Mouse (Mus musculus) lung, postnatal 36 days (tissue): ENCODE data around the gene Lrp10.

Experiments
- DNase-seq: peaks from one replicate; pipeline ENCODE4 v3.0.0; 2022; ENCODE audit warnings: mixed read lengths

Lrp10 gene

GRCm38 (mm10) chr14:54475941-54476844 is 12.3 kb downstream of the Lrp10 start, which contains the start of gene Rem2:
Gene Rem2, plus strand, starts transcription at chr14:54476100.
- DNase-seq, result peak; percentile 86

DNA sequence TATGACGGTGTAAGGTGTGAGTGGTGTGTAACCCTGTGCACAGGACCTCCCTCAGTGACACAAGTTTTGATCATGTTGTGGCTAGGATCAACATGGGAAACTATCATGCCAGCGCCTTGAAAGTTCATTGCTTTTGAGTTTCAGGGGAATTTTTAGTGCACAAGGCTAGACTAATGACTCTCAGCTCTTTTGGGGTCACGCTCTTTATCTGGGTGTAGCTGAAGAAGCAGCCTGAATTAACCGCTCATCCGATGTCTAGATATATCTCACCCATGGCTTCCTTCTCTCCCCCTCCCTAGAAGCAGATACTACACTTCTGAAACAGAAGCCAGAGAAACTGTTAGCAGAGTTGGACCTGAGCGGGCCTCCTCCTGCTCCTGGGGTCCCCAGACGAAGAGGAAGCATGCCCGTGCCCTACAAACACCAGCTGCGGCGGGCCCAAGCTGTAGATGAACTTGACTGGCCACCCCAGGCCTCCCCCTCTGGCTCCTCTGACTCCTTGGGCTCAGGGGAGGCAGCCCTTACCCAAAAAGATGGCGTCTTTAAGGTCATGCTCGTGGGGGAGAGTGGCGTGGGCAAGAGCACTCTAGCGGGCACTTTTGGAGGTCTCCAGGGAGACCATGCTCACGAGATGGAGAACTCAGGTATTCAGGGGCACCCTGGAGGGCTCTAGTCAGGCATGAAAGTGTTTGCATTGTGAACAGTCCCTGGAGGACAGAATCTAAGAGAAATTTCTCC is 13.4 kb downstream of the Lrp10 start:
- no peak for DNase-seq

DNA sequence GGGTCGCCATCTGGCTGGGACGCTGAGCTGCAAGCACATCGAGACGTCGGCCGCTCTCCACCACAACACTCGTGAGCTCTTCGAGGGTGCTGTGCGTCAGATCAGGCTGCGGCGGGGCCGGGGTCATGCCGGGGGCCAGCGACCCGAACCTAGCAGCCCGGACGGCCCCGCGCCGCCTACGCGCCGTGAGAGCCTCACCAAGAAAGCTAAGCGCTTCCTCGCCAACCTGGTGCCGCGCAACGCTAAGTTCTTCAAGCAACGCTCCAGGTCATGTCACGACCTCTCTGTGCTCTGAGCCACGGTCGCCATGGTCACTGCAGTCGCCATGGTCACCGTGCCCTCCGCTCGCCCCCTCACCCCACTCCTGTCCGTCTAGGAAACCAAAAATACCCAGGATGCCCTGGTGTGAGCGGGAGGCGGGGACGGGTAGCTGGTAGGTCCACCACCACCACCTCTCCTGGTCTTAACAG is 15.5 kb downstream of the Lrp10 start:
- DNase-seq, result peak; percentile 54

- no peak for DNase-seq
Measured at GRCm38 (mm10) chr14:54480673-54481072, 16.7 kb downstream of the Lrp10 start.

GRCm38 (mm10) chr14:54481402-54481801 is 17.5 kb downstream of the Lrp10 start:
- DNase-seq, result no peak

- peak; percentile 71 for DNase-seq
Measured at GRCm38 (mm10) chr14:54482498-54482897, 18.6 kb downstream of the Lrp10 start.

- DNase-seq, result no peak
Measured at GRCm38 (mm10) chr14:54485899-54486298, 22.0 kb downstream of the Lrp10 start.

GRCm38 (mm10) chr14:54487732-54488131 is 23.8 kb downstream of the Lrp10 start:
- no peak for DNase-seq

DNA sequence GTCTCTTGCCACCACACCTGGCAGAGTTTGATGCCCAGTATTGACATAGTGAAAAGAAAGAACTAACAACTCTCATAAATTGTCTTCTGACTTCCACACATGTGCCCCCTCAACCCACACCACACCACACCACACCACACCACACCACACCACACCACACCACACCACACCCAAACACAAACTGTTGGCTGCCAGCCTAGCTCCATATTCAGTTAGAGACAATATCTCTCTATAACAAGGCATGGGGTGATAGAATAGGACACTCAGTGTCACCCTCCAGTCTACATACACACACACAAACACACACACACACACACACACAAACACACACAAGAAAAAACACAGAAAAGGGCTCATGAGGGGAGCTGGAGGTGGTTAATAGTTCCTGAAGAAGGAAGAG is 24.4 kb downstream of the Lrp10 start:
- no peak for DNase-seq

GRCm38 (mm10) chr14:54492345-54493131 is 28.6 kb downstream of the Lrp10 start:
- DNase-seq, result peak; percentile 58

DNA sequence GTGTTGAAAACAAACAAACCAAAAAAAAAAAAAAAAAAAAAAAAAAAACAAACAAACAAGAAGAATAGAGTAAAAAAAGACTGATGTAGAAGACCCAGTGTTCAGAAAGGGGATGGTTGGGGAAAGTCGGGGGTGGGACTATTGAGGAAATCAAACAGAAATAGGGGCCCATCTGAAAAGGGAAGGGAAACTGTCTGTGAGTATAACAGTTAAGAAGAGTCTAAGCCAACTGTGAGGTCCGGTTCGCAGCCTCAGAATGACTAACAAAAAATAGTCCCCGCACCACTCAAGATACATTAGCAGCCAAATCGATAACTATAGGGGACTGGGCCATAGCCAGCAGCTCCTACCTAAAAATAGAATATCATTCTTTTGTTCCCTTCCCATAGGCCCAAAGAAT is 29.3 kb downstream of the Lrp10 start:
- no peak for DNase-seq

- peak; percentile 86 for DNase-seq
Measured at GRCm38 (mm10) chr14:54494234-54494633, 30.3 kb downstream of the Lrp10 start.

- DNase-seq, result no peak
Measured at GRCm38 (mm10) chr14:54496706-54497105, 32.8 kb downstream of the Lrp10 start.

DNA sequence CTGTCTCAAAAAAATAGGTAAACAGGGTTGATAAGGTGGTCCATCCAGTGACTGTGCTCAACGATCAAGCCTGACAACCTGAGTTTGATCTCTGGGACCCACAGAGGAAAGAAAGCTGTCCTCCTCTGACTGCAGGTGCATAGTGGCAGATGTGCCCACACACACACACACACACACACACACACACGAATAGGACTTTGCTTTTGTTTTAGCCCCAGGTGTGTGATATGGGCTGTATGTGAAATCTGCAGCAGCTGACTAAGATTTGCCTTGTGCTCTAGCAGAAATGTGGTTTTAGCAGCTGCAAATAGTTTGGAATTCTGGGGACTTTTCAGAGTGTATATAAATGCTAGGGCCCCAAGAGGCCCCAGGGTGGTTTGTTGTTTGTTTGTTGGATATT is 35.4 kb downstream of the Lrp10 start:
- no peak for DNase-seq

- DNase-seq, result no peak
Measured at GRCm38 (mm10) chr14:54501365-54501764, 37.4 kb downstream of the Lrp10 start.

DNA sequence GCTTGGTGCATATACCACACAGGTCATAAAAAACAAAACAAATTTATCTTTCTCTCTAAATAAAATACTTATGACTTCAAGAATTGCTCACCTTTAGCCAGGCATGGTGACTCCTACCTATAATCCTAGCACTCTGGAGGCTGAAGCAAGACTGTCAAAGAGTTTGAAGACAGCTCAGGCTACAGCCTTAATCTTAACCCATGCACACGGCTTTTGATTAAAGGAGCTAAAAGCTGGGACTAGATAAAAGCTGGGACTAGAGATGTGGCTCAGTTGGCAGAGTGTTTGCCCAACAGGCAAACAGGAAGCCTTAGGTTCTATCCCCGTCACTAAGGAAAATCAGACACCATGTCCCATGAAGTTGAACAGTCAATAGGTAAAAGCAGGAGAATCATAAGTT is 39.2 kb downstream of the Lrp10 start:
- DNase-seq, result no peak

DNA sequence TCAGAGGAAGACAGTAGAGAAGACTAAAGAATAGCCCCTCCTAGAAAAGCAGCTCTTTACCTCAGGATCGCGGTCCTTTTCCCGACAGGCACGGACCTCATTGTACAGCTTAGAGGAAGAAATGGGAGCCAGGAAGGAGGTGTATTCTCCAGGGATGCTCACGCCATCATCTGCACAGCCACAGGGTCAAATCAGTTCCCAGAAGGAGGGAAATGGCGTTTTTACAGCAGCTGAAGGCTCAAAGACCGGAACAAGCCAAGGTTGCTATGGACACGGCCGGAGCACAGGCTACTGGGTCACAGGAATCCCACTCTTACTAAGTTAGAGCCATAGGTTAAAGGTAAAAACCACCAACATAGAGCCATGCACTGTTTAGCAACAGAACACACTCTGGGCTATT is 45.8 kb downstream of the Lrp10 start:
- no peak for DNase-seq

GRCm38 (mm10) chr14:54516710-54517310 is 52.9 kb downstream of the Lrp10 start:
- DNase-seq, result no peak
